Mouse (Mus musculus): Measurements from ENCODE around the gene Ch25h. TPM values are rescaled to one million over a fixed set of nuclear protein-coding genes. Genes with fewer than 3 reads are reported as not detected.
A peak's percentile ranks its signal among the peaks of the same experiment; 100 is the strongest.

Gene Ch25h
- polyA plus RNA-seq, 1 experiment: 4.4 TPM

DNA sequence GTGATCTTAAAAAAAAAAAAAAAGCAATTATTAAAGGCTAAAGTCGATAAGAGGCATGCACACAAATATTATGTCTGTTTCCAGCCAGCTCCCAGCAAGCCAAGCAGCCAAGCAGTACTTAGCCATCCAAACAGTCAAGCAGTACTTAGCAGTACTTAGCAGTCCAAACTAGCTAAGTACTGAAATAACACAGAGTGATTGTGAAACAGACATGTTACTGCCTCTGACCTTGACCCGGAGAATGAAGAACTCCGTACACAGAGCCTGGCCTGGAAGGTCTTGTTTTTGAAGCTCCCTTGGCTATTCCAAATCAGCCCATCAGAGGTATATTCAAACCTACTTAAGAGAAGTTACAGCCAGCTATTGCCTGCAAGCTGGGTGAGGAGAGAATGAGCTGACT, 42.2 kb upstream of the Ch25h start:
- Histone ChIP-seq H3K27ac (ENCODE audit: insufficient read depth, low read depth, low read length) (peak overlapping the region; percentile 93), H3K4me3 (ENCODE audit: insufficient read depth, low read length) (no peak overlapping the region), H3K4me1 (ENCODE audit: control insufficient read depth, insufficient read depth, low read length) (peaks cover 76% of the 10 kb centered on the region)
- no peak for TF ChIP-seq CTCF (IDR thresholded peaks at IDR 0.05; ENCODE audit: low read depth, low read length)
- no peak for TF ChIP-seq POLR2A (IDR thresholded peaks at IDR 0.05; ENCODE audit: borderline replicate concordance, low read depth, low read length)

DNA sequence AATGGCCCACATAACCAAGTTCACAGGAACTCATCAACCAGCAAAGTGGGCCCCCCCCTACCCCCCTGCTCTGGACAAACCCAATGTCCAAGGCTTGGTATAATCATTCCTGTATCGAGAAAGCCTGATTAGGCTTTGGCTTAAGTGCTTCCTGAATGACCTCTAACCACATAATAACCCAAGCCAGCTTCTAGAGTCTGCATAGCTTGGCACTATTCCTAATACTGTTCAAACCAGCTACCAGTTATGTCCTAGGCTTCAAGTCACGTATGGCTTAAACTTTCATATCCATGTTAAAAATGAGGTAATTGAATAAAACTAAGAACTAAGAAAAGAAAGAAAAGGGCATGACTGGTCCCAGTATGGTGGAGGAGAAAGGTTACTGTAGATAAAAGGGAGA, 41.4 kb upstream of the Ch25h start:
- peaks cover 77% of the 10 kb centered on the region for H3K4me1 ChIP-seq (ENCODE audit: control insufficient read depth, insufficient read depth, low read length)
- no peak overlapping the region for H3K4me3 ChIP-seq (ENCODE audit: insufficient read depth, low read length)
- H3K27ac ChIP-seq (ENCODE audit: insufficient read depth, low read depth, low read length): peak overlapping the region; percentile 93
- TF ChIP-seq POLR2A (IDR thresholded peaks at IDR 0.05; ENCODE audit: borderline replicate concordance, low read depth, low read length): no peak
- no peak for TF ChIP-seq CTCF (IDR thresholded peaks at IDR 0.05; ENCODE audit: low read depth, low read length)

DNA sequence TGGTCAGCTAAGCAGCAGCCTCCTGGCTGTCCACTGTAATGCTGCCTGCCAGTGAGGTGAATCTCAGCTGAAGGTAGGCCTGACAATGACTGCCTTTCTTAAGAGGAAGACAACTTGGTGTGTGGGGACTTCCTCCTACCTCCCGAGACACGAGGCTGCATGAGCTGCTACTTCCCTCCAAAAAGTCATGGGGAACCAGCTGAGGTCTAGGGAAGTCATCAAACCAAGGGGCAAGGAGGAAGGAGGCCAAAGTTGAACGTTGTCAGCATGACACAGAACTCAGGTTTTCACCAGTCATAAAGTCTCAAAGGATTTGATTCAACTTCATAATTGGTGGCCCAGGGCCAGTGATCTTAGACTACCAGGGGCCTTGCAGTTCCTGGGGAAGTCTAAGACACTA, 40.7 kb upstream of the Ch25h start:
- Histone ChIP-seq H3K4me3 (ENCODE audit: insufficient read depth, low read length) (no peak overlapping the region), H3K27ac (ENCODE audit: insufficient read depth, low read depth, low read length) (peak overlapping the region; percentile 93), H3K4me1 (ENCODE audit: control insufficient read depth, insufficient read depth, low read length) (peaks cover 75% of the 10 kb centered on the region)
- no peak for TF ChIP-seq CTCF (IDR thresholded peaks at IDR 0.05; ENCODE audit: low read depth, low read length)
- TF ChIP-seq POLR2A (IDR thresholded peaks at IDR 0.05; ENCODE audit: borderline replicate concordance, low read depth, low read length): no peak

DNA sequence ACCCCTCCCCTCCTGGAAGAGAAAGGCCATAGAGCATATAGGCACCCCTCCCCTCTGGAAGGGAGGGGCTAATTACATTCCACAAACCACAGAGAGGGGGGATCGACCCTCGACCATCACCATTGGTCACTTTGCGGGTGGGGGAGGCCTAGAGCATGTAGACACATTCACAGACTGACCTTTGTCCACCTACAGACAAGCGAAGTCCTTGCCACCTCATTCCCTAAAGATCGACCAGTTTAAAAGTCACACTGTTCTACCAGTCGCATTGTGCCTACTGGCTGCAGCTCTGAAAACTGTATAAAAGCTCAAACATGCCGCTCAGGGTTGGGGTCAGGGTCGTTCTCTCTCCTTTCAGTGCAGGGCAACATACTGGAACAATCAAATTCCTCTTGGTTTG, 36.6 kb upstream of the Ch25h start:
- Histone ChIP-seq H3K4me3 (ENCODE audit: insufficient read depth, low read length) (no peak overlapping the region), H3K27ac (ENCODE audit: insufficient read depth, low read depth, low read length) (peak overlapping the region; percentile 24), H3K4me1 (ENCODE audit: control insufficient read depth, insufficient read depth, low read length) (peaks cover 41% of the 10 kb centered on the region)
- TF ChIP-seq CTCF (IDR thresholded peaks at IDR 0.05; ENCODE audit: low read depth, low read length) (no peak), POLR2A (IDR thresholded peaks at IDR 0.05; ENCODE audit: borderline replicate concordance, low read depth, low read length) (no peak)

DNA sequence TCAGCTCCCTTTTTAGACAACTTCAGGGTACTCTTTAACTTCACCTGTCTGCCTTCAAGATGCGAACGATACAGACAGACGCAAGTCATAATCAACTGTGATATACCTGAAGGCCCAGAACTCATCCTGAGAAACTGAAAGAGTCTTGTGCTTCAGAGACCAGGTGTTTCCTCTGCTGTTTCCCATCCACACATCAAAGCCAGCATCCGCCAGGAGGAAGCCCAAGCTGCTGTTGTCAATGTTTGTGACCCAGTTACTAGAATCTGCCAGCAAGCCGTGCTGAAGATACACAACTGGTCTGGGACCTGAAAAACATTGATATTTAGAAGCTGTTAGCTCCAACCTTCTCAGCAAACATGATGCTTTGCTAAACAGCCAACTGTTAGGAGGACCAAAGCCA, 35.8 kb upstream of the Ch25h start:
- TF ChIP-seq CTCF (IDR thresholded peaks at IDR 0.05; ENCODE audit: low read depth, low read length) (no peak), POLR2A (IDR thresholded peaks at IDR 0.05; ENCODE audit: borderline replicate concordance, low read depth, low read length) (no peak)
- peaks cover 34% of the 10 kb centered on the region for H3K4me1 ChIP-seq (ENCODE audit: control insufficient read depth, insufficient read depth, low read length)
- 0 out of 2 replicates have a peak overlapping the region, but pooled peaks have one; percentile 2 for H3K27ac ChIP-seq (ENCODE audit: insufficient read depth, low read depth, low read length)
- no peak overlapping the region for H3K4me3 ChIP-seq (ENCODE audit: insufficient read depth, low read length)

DNA sequence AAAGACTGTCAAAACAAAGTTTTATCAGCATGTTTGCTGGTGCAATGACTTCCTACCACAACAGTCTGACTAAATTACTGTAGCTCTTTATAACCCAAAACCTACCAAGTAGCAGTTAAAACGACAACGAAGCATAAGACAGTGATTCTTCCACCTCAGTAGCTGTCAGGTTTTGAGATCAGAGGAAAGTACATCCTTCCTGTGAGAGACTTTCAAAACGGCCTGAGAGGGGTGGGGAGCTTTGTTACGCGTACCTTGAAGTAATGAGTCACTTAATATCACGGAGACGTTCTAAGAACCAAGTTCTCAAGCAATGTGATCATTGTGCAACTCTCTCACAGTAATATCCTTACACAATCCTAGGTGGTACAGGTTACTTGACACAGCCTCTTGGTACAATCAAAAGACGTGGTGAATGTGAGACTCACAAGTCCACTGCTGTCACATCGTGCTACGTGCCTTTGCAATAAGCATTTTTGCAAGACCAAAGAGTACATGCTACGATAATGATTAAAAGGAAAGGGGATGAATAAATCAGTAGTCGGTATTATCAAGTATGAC, 30.3 kb upstream of the Ch25h start:
- no peak for TF ChIP-seq CTCF (IDR thresholded peaks at IDR 0.05; ENCODE audit: low read depth, low read length)
- no peak for TF ChIP-seq POLR2A (IDR thresholded peaks at IDR 0.05; ENCODE audit: borderline replicate concordance, low read depth, low read length)
- H3K27ac ChIP-seq (ENCODE audit: insufficient read depth, low read depth, low read length): no peak overlapping the region
- H3K4me1 ChIP-seq (ENCODE audit: control insufficient read depth, insufficient read depth, low read length): peaks cover 6% of the 10 kb centered on the region
- H3K4me3 ChIP-seq (ENCODE audit: insufficient read depth, low read length): no peak overlapping the region

DNA sequence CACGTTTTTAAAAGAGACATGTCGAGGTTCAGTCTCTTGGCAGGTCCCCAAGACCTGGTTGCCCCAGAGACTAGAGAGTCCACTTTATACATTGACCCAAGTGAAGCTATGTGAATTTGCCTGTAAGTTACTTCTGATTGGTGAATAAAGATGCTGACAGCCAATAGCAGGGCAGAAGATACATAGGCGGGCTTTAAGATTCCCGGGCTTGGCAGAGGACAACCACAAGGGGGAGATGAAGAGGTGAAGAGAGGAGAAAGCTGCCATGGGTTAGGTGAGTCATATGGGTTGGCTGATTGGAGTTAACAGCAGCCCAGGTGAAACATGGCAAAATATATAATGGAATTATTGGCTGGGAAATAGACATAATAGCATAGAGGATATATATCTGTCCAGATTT, 25.8 kb upstream of the Ch25h start:
- peak; percentile 43; the same call in 1 of the 2 replicates for TF ChIP-seq CTCF (IDR thresholded peaks at IDR 0.05; ENCODE audit: low read depth, low read length)
- no peak for TF ChIP-seq POLR2A (IDR thresholded peaks at IDR 0.05; ENCODE audit: borderline replicate concordance, low read depth, low read length)
- H3K4me3 ChIP-seq (ENCODE audit: insufficient read depth, low read length): no peak overlapping the region
- H3K4me1 ChIP-seq (ENCODE audit: control insufficient read depth, insufficient read depth, low read length): peaks cover 2% of the 10 kb centered on the region; the same call in 1 of the 2 replicates
- H3K27ac ChIP-seq (ENCODE audit: insufficient read depth, low read depth, low read length): no peak overlapping the region

DNA sequence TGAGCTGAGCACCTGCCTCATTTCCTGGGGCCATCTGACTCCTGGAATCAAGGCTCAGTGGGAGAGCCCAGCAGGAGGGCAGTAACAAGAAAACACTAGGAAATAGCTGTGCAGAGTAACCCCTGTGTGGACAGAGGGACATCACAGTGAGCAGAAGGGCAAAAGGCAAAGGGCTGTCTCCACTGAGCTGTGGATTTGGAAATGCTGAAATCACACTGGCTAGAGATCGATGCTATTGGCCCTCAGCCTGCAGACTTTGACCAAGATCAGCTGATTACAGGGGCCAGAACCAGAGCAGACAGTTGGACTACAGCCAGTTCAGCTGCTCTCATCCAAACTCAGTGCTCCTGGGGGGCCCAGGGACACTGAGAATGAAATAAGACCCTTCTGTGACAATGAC, 21.4 kb upstream of the Ch25h start:
- Histone ChIP-seq H3K4me1 (ENCODE audit: control insufficient read depth, insufficient read depth, low read length) (peaks cover 4% of the 10 kb centered on the region), H3K4me3 (ENCODE audit: insufficient read depth, low read length) (no peak overlapping the region), H3K27ac (ENCODE audit: insufficient read depth, low read depth, low read length) (no peak overlapping the region)
- TF ChIP-seq POLR2A (IDR thresholded peaks at IDR 0.05; ENCODE audit: borderline replicate concordance, low read depth, low read length) (no peak), CTCF (IDR thresholded peaks at IDR 0.05; ENCODE audit: low read depth, low read length) (no peak)

DNA sequence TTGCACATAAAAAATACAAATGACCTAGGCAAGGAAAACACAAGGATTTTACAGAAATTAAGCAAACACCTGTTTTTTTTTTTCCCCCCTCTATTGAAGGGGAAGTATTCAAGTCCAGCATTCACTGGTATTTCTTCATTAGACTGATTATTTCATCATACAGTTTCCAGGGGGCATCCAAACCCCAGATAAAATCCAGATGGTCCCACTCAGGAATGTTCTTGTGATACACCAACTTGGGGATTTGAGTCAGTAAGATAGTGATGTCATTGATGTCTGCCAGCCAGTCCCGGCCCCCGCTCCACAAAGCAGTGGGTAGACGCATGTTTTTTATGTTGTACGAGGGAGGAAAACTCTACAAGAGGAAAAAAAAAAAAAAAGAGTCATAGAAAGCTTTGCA, 18.9 kb upstream of the Ch25h start:
- Histone ChIP-seq H3K27ac (ENCODE audit: insufficient read depth, low read depth, low read length) (no peak overlapping the region), H3K4me3 (ENCODE audit: insufficient read depth, low read length) (no peak overlapping the region), H3K4me1 (ENCODE audit: control insufficient read depth, insufficient read depth, low read length) (peaks cover 10% of the 10 kb centered on the region)
- TF ChIP-seq POLR2A (IDR thresholded peaks at IDR 0.05; ENCODE audit: borderline replicate concordance, low read depth, low read length): no peak
- TF ChIP-seq CTCF (IDR thresholded peaks at IDR 0.05; ENCODE audit: low read depth, low read length): no peak

DNA sequence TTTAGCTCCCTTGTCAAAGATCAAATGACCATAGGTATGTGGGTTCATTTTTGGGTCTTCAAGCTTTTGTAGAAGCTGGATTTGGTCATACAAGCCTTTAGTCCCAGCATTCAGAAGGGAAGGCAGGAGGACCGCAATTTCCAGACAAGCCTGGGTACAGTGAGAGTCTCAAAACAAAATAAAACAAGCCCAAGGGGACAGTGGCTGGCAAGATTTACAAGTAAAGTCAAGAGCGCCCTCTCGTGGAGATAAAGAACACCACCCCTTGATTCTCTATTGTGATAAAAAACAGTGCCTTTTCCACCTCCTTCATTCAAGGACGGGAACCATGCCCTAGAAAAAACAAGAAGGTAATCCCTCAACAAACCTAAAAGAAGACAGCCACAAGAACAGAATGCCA, 8.6 kb upstream of the Ch25h start:
- H3K27ac ChIP-seq (ENCODE audit: insufficient read depth, low read depth, low read length): no peak overlapping the region
- no peak overlapping the region for H3K4me3 ChIP-seq (ENCODE audit: insufficient read depth, low read length)
- H3K4me1 ChIP-seq (ENCODE audit: control insufficient read depth, insufficient read depth, low read length): no peaks in the 10 kb centered on the region
- TF ChIP-seq POLR2A (IDR thresholded peaks at IDR 0.05; ENCODE audit: borderline replicate concordance, low read depth, low read length) (no peak), CTCF (IDR thresholded peaks at IDR 0.05; ENCODE audit: low read depth, low read length) (no peak)

Data from bone marrow macrophage, adult 2 months (primary cell).